Mouse (Mus musculus) lung, adult 2 months (tissue): ENCODE data around the gene Rnf130.

Experiments
- CTCF ChIP-seq: fragments of 200-500 bp; IDR thresholded peaks from 2 replicates; pipeline ENCODE4 v1.5.1; 2011; ENCODE audit warnings: mild to moderate bottlenecking, low read length, control low read depth; ENCODE audit not compliant: insufficient read depth
- POLR2A ChIP-seq: fragments of 200-500 bp; IDR thresholded peaks from 2 replicates; pipeline ENCODE4 v1.6.1; 2011; ENCODE audit warnings: low read depth, mild to moderate bottlenecking, control low read depth, low read length, borderline replicate concordance; ENCODE audit errors: extremely low read depth

- no peak for TF ChIP-seq CTCF
- no peak for TF ChIP-seq POLR2A
Observed at GRCm38 (mm10) chr11:50138206-50138822, 113.2 kb downstream of the Rnf130 start.
